Mouse (Mus musculus): ENCODE data around the gene Pla2g7. TPM values are rescaled to one million over a fixed set of nuclear protein-coding genes. Genes with fewer than 3 reads are reported as not detected.
A peak's percentile ranks its signal among the peaks of the same experiment; 100 is the strongest.
"Not testable (repeated sequence)": the region's sequence is repeated elsewhere in the genome, so short reads cannot be mapped to it uniquely, and the experiment has no call there.

Gene Pla2g7
- total RNA-seq (2017): 148 to 346 TPM (median 288 TPM) in 3 replicates

- ATAC-seq (replicated peaks; ENCODE audit: insufficient number of reproducible peaks, low FRiP score, low TSS enrichment, poor library complexity, severe bottlenecking): peak; percentile 70
Observed at GRCm38 (mm10) chr17:43567992-43568888, at the start of gene Pla2g7. Gene Pla2g7 (plus strand): TSS chr17:43568098.

GRCm38 (mm10) chr17:43518644-43519409 lies 49.1 kb upstream of the Pla2g7 start:
- ATAC-seq (replicated peaks; ENCODE audit: insufficient number of reproducible peaks, low FRiP score, low TSS enrichment, poor library complexity, severe bottlenecking): peak; percentile 71

- no peak for ATAC-seq (replicated peaks; ENCODE audit: insufficient number of reproducible peaks, low FRiP score, low TSS enrichment, poor library complexity, severe bottlenecking)
Observed at GRCm38 (mm10) chr17:43520166-43520565, 47.7 kb upstream of the Pla2g7 start.

GRCm38 (mm10) chr17:43530507-43530906 lies 37.4 kb upstream of the Pla2g7 start:
- ATAC-seq (replicated peaks; ENCODE audit: insufficient number of reproducible peaks, low FRiP score, low TSS enrichment, poor library complexity, severe bottlenecking): no peak

- ATAC-seq (replicated peaks; ENCODE audit: insufficient number of reproducible peaks, low FRiP score, low TSS enrichment, poor library complexity, severe bottlenecking): no peak
Observed at GRCm38 (mm10) chr17:43531192-43531591, 36.7 kb upstream of the Pla2g7 start.

- ATAC-seq (replicated peaks; ENCODE audit: insufficient number of reproducible peaks, low FRiP score, low TSS enrichment, poor library complexity, severe bottlenecking): no peak
Observed at GRCm38 (mm10) chr17:43534362-43535222, 33.3 kb upstream of the Pla2g7 start.

- not testable (repeated sequence) for ATAC-seq (replicated peaks; ENCODE audit: insufficient number of reproducible peaks, low FRiP score, low TSS enrichment, poor library complexity, severe bottlenecking)
Observed at GRCm38 (mm10) chr17:43536841-43537240, 31.1 kb upstream of the Pla2g7 start.

- ATAC-seq (replicated peaks; ENCODE audit: insufficient number of reproducible peaks, low FRiP score, low TSS enrichment, poor library complexity, severe bottlenecking): peak; percentile 88
Observed at GRCm38 (mm10) chr17:43538767-43539166, 29.1 kb upstream of the Pla2g7 start.

- no peak for ATAC-seq (replicated peaks; ENCODE audit: insufficient number of reproducible peaks, low FRiP score, low TSS enrichment, poor library complexity, severe bottlenecking)
Observed at GRCm38 (mm10) chr17:43543539-43543938, 24.4 kb upstream of the Pla2g7 start, which contains the start of gene Ankrd66. Gene Ankrd66 (minus strand): TSS chr17:43543639.

- no peak for ATAC-seq (replicated peaks; ENCODE audit: insufficient number of reproducible peaks, low FRiP score, low TSS enrichment, poor library complexity, severe bottlenecking)
Observed at GRCm38 (mm10) chr17:43544040-43544439, 23.9 kb upstream of the Pla2g7 start.

- ATAC-seq (replicated peaks; ENCODE audit: insufficient number of reproducible peaks, low FRiP score, low TSS enrichment, poor library complexity, severe bottlenecking): no peak
Observed at GRCm38 (mm10) chr17:43551122-43551630, 16.7 kb upstream of the Pla2g7 start.

GRCm38 (mm10) chr17:43554516-43555403 lies 13.1 kb upstream of the Pla2g7 start:
- no peak for ATAC-seq (replicated peaks; ENCODE audit: insufficient number of reproducible peaks, low FRiP score, low TSS enrichment, poor library complexity, severe bottlenecking)

- ATAC-seq (replicated peaks; ENCODE audit: insufficient number of reproducible peaks, low FRiP score, low TSS enrichment, poor library complexity, severe bottlenecking): peak; percentile 64
Observed at GRCm38 (mm10) chr17:43557104-43557503, 10.8 kb upstream of the Pla2g7 start.

GRCm38 (mm10) chr17:43557541-43558090 lies 10.3 kb upstream of the Pla2g7 start:
- peak; percentile 90 for ATAC-seq (replicated peaks; ENCODE audit: insufficient number of reproducible peaks, low FRiP score, low TSS enrichment, poor library complexity, severe bottlenecking)

GRCm38 (mm10) chr17:43558678-43559077 lies 9.2 kb upstream of the Pla2g7 start:
- no peak for ATAC-seq (replicated peaks; ENCODE audit: insufficient number of reproducible peaks, low FRiP score, low TSS enrichment, poor library complexity, severe bottlenecking)

GRCm38 (mm10) chr17:43563192-43563987 lies 4.5 kb upstream of the Pla2g7 start:
- no peak for ATAC-seq (replicated peaks; ENCODE audit: insufficient number of reproducible peaks, low FRiP score, low TSS enrichment, poor library complexity, severe bottlenecking)

- no peak for ATAC-seq (replicated peaks; ENCODE audit: insufficient number of reproducible peaks, low FRiP score, low TSS enrichment, poor library complexity, severe bottlenecking)
Observed at GRCm38 (mm10) chr17:43567593-43567991, 306 bp upstream of the Pla2g7 start.
